Mouse (Mus musculus) heart, embryonic 11.5 days (tissue): ENCODE measurements around the gene Aurka. TPM values are rescaled to one million over a fixed set of nuclear protein-coding genes. Genes with fewer than 3 reads are reported as not detected.

Source experiments
- ATAC-seq: fragments of 200-750 bp; cut with Nextera tagmentation; replicated peaks from 2 replicates; pipeline ENCODE4 v1.8.0; 2017; ENCODE audit warnings: moderate library complexity; ENCODE audit not compliant: insufficient number of reproducible peaks, low FRiP score, low TSS enrichment
- H3K27ac ChIP-seq: fragments of 300-500 bp; sonication (generic); 2 replicates; pipeline ENCODE4 v1.5.1; 2014; ENCODE audit warnings: mild to moderate bottlenecking, low read depth, low read length
- H3K27me3 ChIP-seq: fragments of 300-500 bp; sonication (generic); 2 replicates; pipeline ENCODE4 v1.6.1; 2014; ENCODE audit warnings: mild to moderate bottlenecking, low read length, mixed read lengths; ENCODE audit not compliant: control insufficient read depth, insufficient read depth
- H3K36me3 ChIP-seq: fragments of 300-500 bp; sonication (generic); 2 replicates; pipeline ENCODE4 v1.6.1; 2014; ENCODE audit warnings: mild to moderate bottlenecking, low read length, moderate library complexity, mixed read lengths; ENCODE audit not compliant: control insufficient read depth, insufficient read depth
- H3K4me1 ChIP-seq: fragments of 300-500 bp; sonication (generic); 2 replicates; pipeline ENCODE4 v1.6.1; 2014; ENCODE audit warnings: low read length; ENCODE audit not compliant: control insufficient read depth, insufficient read depth
- H3K4me2 ChIP-seq: fragments of 300-500 bp; sonication (generic); 2 replicates; pipeline ENCODE4 v1.6.1; 2014; ENCODE audit warnings: mild to moderate bottlenecking, moderate library complexity
- H3K4me3 ChIP-seq: fragments of 300-500 bp; sonication (generic); 2 replicates; pipeline ENCODE4 v1.5.1; 2014; ENCODE audit warnings: low read depth, low read length
- H3K9ac ChIP-seq: fragments of 300-500 bp; sonication (generic); 2 replicates; pipeline ENCODE4 v1.6.1; 2014; ENCODE audit warnings: mild to moderate bottlenecking, low read depth, low read length, moderate library complexity
- H3K9me3 ChIP-seq: fragments of 300-500 bp; sonication (generic); replicated peaks from 2 replicates; pipeline ENCODE4 v1.6.1; 2016; ENCODE audit warnings: low read length; ENCODE audit not compliant: control insufficient read depth
- WGBS: fragments of 180-500 bp; shearing (Covaris S2); extraction: QIAGEN DNeasy Blood & Tissue Kit; methylation state at CpG from one replicate; pipeline ENCODE4 v1.1.7; 2014; ENCODE audit not compliant: insufficient replicate concordance; 5-methylcytosine and 5-hydroxymethylcytosine counted together
- polyA plus RNA-seq: library from polyadenylated mRNA; unstranded; fragments of >200 nt; fragmentation: Nextera tagmentation; extraction: Ambion mirVana; gene quantifications from 2 replicates; pipeline ENCODE4 v1.2.1, GENCODE M21; 2014

Aurka gene
- polyA plus RNA-seq, 1 experiment from 2014 or later, result 112 TPM

DNA sequence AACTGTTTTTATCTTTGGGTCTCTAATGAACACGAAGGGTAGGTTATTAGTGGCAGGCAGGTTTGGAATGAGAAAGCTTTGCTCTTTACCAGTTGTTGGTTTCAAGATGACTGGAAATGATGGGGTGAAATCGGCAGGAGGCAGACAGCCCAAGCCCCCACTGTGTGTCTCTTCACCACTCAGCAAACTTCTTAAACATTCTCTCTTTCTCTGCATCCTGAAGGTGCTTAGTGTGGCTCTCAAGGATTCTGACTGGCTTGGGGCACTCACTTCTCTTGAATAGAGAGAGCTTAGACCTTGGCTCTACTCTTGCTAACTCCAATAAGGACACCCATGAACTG, 23.7 kb upstream of the Aurka start:
- Histone ChIP-seq H3K4me3 (no peak overlapping the region), H3K9ac (no peak overlapping the region), H3K9me3 (no peaks in the 10 kb centered on the region), H3K36me3 (no peaks in the 10 kb centered on the region), H3K27ac (no peak overlapping the region), H3K4me1 (no peaks in the 10 kb centered on the region), H3K4me2 (peak overlapping the region; percentile 46; the same call in 1 of the 2 replicates), H3K27me3 (no peaks in the 10 kb centered on the region)
- no peak for ATAC-seq
- 47% methylated on average over 2 of the region's 2 CpGs for WGBS

DNA sequence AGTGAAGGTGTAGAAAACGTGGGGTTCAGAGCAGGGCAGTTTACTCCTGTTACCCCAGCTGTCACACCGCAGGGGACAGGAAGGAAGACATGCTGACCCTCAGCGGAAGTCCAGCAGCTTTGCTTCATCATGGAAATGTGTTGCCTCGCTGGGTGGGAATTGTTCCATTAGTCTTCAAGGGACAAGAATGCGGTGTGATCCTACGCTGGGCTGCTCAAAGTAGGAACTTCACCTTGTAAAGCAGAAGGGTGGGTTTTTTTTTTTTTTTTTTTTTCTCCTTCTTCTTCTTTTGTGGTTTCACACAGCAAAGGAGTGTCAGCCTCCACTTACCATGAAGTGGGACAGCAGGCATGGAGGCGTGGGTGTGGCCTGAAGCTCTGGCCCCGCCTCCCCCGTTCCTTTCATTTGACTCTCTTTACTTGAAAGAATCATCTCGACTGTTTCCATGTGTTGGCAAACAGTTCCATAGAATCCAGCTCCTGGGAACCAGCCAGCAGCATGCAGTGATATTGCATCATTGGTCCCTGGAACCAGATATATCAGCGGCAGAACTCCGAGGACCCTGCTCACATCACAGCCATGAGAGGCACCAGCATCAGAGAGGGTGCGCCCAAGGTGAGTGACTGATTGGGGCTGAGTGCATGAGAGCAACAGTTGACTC, 23.2 kb upstream of the Aurka start, which contains the start of gene Cass4:
Gene Cass4, plus strand, starts transcription at position 404 of the 661 bp plus-strand sequence.
- WGBS, result 18% methylated on average over 13 of the region's 13 CpGs
- no peak within 1 kb of the TSS for H3K4me3 ChIP-seq

DNA sequence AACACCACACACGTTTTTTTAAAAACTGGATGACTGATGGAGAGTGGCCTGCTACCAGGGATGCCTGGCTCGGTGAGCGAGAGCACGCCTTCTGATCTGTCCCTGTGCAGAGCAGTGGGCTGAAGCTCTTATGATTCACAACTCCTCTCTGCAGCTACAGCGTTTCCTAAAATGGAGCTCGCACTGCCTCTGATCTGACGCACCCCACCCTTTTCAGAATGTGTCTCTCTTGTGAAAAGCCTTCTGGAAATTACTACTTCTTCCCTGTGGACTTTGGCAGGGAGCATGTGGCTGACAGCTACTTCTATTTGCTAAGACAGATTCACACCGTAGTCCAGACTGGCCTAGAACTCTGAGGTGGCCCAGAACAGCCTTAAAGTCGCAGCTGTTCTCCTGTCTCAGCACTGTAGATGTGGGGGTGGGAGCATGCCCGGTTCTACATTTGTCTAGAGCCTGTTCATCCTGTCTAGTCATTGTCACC, 21.7 kb upstream of the Aurka start:
- Histone ChIP-seq H3K36me3 (no peaks in the 10 kb centered on the region), H3K4me3 (no peak overlapping the region), H3K4me1 (no peaks in the 10 kb centered on the region), H3K27ac (no peak overlapping the region), H3K9me3 (no peaks in the 10 kb centered on the region), H3K9ac (no peak overlapping the region), H3K4me2 (no peak overlapping the region), H3K27me3 (no peaks in the 10 kb centered on the region)
- 52% methylated on average over 10 of the region's 10 CpGs for WGBS
- ATAC-seq, result no peak

More for the DNA sequence above, 23.2 kb upstream of the Aurka start, which contains the start of gene Cass4:
- Histone ChIP-seq H3K4me2 (peak within 1 kb of the TSS; percentile 46), H3K9me3 (no peaks in the 10 kb centered on the region), H3K36me3 (no peaks in the 10 kb centered on the region), H3K4me1 (no peaks in the 10 kb centered on the region), H3K9ac (no peak within 1 kb of the TSS), H3K27ac (no peak within 1 kb of the TSS), H3K27me3 (no peaks in the 10 kb centered on the region)
- no peak for ATAC-seq

DNA sequence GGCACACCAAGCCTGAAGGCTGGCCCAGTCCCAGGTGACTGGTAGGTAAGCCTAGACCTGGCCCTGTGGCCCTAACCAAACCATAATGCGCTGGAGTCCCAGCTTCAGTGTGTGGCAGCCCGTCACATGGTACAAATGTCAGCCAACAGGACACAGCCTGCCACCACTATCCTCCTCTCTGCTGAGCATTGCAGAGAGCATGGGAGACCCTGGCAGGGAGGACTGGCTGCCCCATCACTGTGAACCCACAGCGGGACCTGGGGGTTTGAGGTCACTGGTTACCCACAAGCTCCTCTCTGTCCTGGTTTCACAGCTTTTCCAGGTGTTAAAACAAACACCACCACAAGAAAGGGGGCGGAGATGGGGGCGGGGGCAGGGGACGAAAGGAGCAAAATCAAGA, 20.0 kb upstream of the Aurka start:
- H3K9me3 ChIP-seq, result no peaks in the 10 kb centered on the region
- 26% methylated on average over 6 of the region's 6 CpGs for WGBS
- no peaks in the 10 kb centered on the region for H3K27me3 ChIP-seq
- no peak overlapping the region for H3K4me2 ChIP-seq
- no peak overlapping the region for H3K4me3 ChIP-seq
- H3K4me1 ChIP-seq, result no peaks in the 10 kb centered on the region
- no peak overlapping the region for H3K27ac ChIP-seq
- H3K9ac ChIP-seq, result no peak overlapping the region
- H3K36me3 ChIP-seq, result no peaks in the 10 kb centered on the region
- ATAC-seq, result no peak

DNA sequence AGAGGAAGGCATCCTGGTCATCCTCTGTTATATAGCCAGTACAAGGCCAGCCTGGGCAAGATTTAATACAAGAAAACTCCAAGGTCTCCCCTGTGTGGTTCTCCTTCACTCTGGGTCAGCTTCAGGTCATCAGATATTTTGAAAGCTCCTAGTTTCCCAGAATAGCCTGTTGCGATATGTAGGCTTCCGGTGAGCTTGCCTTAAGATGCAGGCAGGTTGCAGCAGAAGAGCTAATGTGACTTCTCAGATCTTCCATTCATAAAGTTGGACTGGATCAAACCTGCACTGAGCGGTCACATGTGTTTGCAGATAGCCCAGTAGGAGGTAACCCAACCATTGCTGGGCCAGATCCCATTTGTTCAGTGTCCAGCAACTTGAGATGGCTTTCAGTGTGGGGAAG, 14.4 kb upstream of the Aurka start:
- WGBS, result 58% methylated on average over 3 of the region's 3 CpGs
- Histone ChIP-seq H3K9ac (no peak overlapping the region), H3K36me3 (peaks cover 19% of the 10 kb centered on the region), H3K9me3 (no peaks in the 10 kb centered on the region), H3K27me3 (no peaks in the 10 kb centered on the region), H3K4me3 (no peak overlapping the region), H3K4me1 (peaks cover 4% of the 10 kb centered on the region; the same call in 1 of the 2 replicates), H3K27ac (no peak overlapping the region), H3K4me2 (no peak overlapping the region)
- ATAC-seq, result no peak

DNA sequence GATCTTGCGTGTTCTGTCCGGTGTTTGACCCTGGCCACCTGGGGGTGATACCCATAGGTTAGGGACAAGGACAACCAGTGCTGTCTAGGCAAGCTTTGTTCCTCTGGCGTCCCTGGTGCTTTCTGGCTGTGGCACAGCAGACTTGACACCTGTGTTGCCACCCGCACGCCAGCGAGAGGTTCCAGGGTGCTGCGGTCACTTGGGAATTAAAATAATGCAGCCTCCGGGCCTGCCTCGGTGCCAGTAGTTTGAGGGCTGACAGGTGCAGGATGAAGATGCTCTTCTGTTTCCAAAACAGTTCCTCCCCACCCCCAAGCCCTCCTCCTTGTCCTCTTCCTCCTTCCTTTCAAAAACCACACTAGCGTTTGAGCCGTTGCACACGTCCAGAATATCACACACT, 11.6 kb upstream of the Aurka start:
- H3K4me1 ChIP-seq, result peaks cover 4% of the 10 kb centered on the region; the same call in 1 of the 2 replicates
- no peak overlapping the region for H3K9ac ChIP-seq
- H3K36me3 ChIP-seq, result peaks cover 35% of the 10 kb centered on the region
- WGBS, result 90% methylated on average over 12 of the region's 12 CpGs
- no peaks in the 10 kb centered on the region for H3K27me3 ChIP-seq
- H3K4me2 ChIP-seq, result no peak overlapping the region
- no peak for ATAC-seq
- no peak overlapping the region for H3K27ac ChIP-seq
- H3K4me3 ChIP-seq, result no peak overlapping the region
- H3K9me3 ChIP-seq, result no peaks in the 10 kb centered on the region

DNA sequence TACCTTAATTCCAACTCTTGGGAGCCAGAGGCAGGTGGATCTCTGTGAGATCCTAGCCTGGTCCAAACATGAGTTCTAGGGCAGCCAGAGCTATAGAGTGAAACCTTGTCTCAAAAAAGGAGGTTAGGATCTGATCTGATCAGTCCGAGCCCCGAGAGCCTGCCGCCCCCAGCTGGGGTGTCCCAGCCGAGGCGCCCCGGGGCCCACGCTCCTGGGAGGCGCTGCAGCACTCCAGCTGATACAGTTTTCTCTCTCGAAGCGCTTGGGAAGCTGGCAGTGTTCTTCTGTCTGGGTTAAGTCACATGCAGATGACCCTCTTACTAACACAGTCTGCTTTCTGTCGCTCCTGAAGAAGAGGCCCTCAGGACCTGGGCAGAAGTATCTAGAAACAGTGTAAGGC, 11.0 kb upstream of the Aurka start:
- peaks cover 39% of the 10 kb centered on the region for H3K36me3 ChIP-seq
- H3K27me3 ChIP-seq, result no peaks in the 10 kb centered on the region
- WGBS, result 90% methylated on average over 11 of the region's 11 CpGs
- no peak overlapping the region for H3K4me3 ChIP-seq
- H3K9ac ChIP-seq, result no peak overlapping the region
- no peak for ATAC-seq
- no peak overlapping the region for H3K27ac ChIP-seq
- no peaks in the 10 kb centered on the region for H3K9me3 ChIP-seq
- peaks cover 4% of the 10 kb centered on the region; the same call in 1 of the 2 replicates for H3K4me1 ChIP-seq
- H3K4me2 ChIP-seq, result no peak overlapping the region

DNA sequence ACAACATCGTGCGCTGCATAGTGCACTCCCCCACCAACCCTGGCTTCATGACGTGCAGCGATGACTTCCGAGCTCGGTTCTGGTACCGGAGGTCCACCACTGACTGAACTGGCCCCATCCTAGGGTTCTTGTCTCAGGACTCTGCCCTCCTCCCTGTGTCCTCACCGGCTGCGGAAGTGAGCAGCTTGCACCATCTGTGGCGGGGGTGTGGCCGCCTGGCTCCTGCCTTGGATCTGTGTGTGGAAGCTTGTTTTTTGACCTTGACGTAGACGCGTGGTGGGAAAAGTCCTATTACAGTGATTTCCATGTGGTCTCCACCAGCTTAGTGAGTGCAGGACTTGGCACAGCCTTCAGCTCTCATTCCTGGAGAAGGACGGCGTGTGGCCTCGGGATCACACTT, 10.2 kb upstream of the Aurka start:
- Histone ChIP-seq H3K27ac (no peak overlapping the region), H3K4me1 (peaks cover 4% of the 10 kb centered on the region; the same call in 1 of the 2 replicates), H3K9ac (no peak overlapping the region), H3K9me3 (no peaks in the 10 kb centered on the region), H3K27me3 (no peaks in the 10 kb centered on the region), H3K4me3 (no peak overlapping the region), H3K4me2 (no peak overlapping the region), H3K36me3 (peaks cover 46% of the 10 kb centered on the region)
- WGBS, result 92% methylated on average over 17 of the region's 17 CpGs
- ATAC-seq, result no peak

DNA sequence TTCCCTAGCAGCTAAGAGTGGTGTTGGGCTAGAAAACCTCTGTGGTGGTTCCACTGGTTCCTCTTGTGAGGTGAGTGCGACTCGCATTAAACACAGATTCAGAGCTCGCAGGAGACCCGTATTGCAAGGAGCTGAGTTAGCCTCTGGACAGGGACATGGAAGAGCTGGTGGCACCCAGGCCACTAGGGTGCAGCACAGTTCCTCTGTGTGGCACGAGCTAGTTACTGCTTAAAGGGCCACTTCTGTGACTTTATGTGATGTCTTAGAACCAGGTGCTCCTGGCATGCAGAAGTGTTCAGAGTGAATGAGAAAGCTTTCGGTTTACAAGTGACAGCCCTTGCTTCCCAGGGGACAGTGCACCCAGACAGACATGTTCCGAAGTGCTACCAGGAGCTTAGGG, 8.0 kb upstream of the Aurka start:
- Histone ChIP-seq H3K27ac (no peak overlapping the region), H3K9me3 (no peaks in the 10 kb centered on the region), H3K36me3 (peaks cover 57% of the 10 kb centered on the region), H3K9ac (no peak overlapping the region), H3K4me2 (no peak overlapping the region), H3K27me3 (no peaks in the 10 kb centered on the region), H3K4me3 (no peak overlapping the region), H3K4me1 (no peaks in the 10 kb centered on the region)
- no peak for ATAC-seq
- 66% methylated on average over 7 of the region's 7 CpGs for WGBS
